Mouse (Mus musculus): ENCODE results near the gene Agap3. TPM values are rescaled to one million over a fixed set of nuclear protein-coding genes. Genes with fewer than 3 reads are reported as not detected.
A peak's percentile ranks its signal among the peaks of the same experiment; 100 is the strongest.

Agap3 gene
- polyA plus RNA-seq, 1 experiment from 2014 or later, result 18.6 TPM

DNA sequence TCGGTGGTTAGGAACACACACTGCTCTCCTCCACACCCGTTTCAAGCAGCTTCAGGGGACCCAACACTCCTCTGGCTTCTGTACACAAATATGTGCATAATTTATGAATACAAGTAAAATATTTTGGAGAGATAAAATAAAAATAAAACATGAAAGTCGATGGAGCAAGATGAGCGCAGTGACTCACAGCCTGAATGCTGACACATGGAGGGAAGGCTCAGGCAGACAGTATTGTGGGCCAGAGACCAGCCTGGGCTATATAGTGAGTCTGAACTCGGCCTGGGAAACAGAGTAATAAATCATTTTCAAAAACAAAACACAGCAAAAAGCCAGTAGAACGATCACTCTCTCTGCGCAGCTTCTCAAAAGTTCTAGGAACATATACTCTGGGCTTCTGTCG lies 69.4 kb downstream of the Agap3 start:
- no peak for ATAC-seq (ENCODE audit: low read depth)
- Histone ChIP-seq H3K27me3 (ENCODE audit: control insufficient read depth, insufficient read depth, low read depth, low read length) (peaks cover 56% of the 10 kb centered on the region), H3K9me3 (ENCODE audit: control insufficient read depth, low read length) (no peaks in the 10 kb centered on the region), H3K27ac (ENCODE audit: low read length) (no peak overlapping the region), H3K36me3 (ENCODE audit: control insufficient read depth, insufficient read depth, low read length) (no peaks in the 10 kb centered on the region), H3K9ac (ENCODE audit: low read length) (no peak overlapping the region), H3K4me3 (ENCODE audit: low read length) (no peak overlapping the region), H3K4me1 (replicated peaks; ENCODE audit: control insufficient read depth, insufficient read depth, low read length) (peaks cover 4% of the 10 kb centered on the region), H3K4me2 (ENCODE audit: low read depth, low read length) (no peak overlapping the region)
- WGBS, result 53% methylated on average over 8 of the region's 8 CpGs

DNA sequence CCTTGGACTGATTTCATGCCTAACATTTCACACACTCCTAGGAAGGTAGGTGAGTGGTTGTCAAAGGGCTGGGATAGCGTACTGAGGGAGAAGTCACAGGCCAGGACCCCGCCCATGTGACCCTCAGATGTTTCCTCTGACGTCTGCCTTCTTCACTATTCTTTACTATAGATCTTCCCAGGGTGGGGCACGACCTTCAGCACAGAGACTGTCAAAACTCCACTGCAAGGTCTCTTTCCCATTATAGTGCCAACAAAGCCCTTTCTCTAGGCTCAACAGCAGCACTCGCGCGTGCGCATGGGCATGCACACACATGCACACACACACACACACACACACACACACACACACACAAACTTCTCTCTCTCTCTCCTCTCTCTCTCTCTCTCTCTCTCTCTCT lies 71.8 kb downstream of the Agap3 start:
- H3K4me3 ChIP-seq (ENCODE audit: low read length), result no peak overlapping the region
- peaks cover 78% of the 10 kb centered on the region for H3K27me3 ChIP-seq (ENCODE audit: control insufficient read depth, insufficient read depth, low read depth, low read length)
- H3K9ac ChIP-seq (ENCODE audit: low read length), result no peak overlapping the region
- no peak overlapping the region for H3K4me2 ChIP-seq (ENCODE audit: low read depth, low read length)
- no peaks in the 10 kb centered on the region for H3K36me3 ChIP-seq (ENCODE audit: control insufficient read depth, insufficient read depth, low read length)
- no peaks in the 10 kb centered on the region for H3K9me3 ChIP-seq (ENCODE audit: control insufficient read depth, low read length)
- peaks cover 12% of the 10 kb centered on the region for H3K4me1 ChIP-seq (replicated peaks; ENCODE audit: control insufficient read depth, insufficient read depth, low read length)
- 55% methylated on average over 8 of the region's 8 CpGs for WGBS
- H3K27ac ChIP-seq (ENCODE audit: low read length), result no peak overlapping the region
- no peak for ATAC-seq (ENCODE audit: low read depth)

DNA sequence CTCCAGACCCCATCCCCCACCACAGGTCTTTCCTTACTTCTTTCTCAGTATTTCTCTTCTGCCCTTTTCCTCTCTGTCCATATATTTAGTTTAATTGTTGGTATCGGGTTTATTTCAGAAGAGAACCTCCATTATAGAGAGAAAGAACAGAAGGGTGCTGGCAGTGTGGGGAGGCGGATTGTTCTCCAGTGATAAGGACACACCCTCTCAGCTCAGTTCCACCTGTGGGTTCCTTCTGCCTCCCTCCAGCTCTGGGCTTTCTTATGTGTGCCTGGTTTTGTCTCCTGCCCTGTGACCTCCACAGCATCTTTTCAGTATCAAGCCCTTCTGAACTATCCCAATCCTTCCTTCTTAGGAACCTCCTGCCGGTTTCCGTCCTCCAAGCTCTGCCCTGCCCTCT lies 72.5 kb downstream of the Agap3 start:
- Histone ChIP-seq H3K4me1 (replicated peaks; ENCODE audit: control insufficient read depth, insufficient read depth, low read length) (peaks cover 12% of the 10 kb centered on the region), H3K27ac (ENCODE audit: low read length) (no peak overlapping the region), H3K9ac (ENCODE audit: low read length) (no peak overlapping the region), H3K36me3 (ENCODE audit: control insufficient read depth, insufficient read depth, low read length) (no peaks in the 10 kb centered on the region), H3K4me2 (ENCODE audit: low read depth, low read length) (no peak overlapping the region), H3K27me3 (ENCODE audit: control insufficient read depth, insufficient read depth, low read depth, low read length) (peaks cover 85% of the 10 kb centered on the region), H3K9me3 (ENCODE audit: control insufficient read depth, low read length) (no peaks in the 10 kb centered on the region), H3K4me3 (ENCODE audit: low read length) (no peak overlapping the region)
- 14% methylated on average over 4 of the region's 4 CpGs for WGBS
- no peak for ATAC-seq (ENCODE audit: low read depth)

DNA sequence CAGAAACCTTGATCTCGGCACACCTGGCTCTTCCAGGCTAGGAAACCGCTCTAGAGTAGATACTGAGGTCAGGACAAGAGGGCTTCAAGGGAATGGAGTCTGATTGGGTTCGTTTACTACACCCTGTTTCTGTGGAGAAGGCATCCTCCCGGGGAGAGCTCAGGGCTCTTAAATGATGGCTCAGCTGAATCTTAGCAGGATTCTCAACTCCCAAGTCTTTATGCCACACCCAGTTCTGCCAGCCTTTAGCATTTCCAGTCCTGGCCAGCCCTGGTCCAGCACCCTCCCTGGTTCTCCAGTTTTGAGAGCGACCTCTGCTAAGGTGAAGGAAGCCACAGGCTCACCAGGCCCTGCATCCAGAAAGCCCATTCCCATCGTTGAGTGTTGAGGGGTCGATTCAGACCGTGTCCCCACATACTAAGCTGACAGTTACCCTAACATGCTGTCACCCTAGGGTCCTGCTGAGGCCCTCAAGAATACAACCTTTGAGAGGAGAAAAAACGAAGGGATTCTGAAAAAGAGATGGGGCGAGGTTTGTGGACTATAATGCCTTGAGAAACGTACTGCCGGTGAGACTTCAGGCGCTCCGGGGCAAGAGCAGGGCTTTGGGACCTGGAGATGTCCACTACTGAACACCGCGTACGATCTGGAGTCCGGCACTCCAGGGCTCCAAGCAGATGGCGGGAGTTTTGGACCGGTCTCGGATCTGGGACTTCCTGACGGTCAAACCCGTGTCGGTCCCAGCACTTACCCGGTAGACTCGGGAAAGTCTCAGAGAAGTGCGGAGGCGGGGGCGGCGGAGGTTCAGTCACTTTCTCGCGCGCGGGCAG lies 73.6 kb downstream of the Agap3 start:
- Histone ChIP-seq H3K4me3 (ENCODE audit: low read length) (peak overlapping the region; percentile 46), H3K27me3 (ENCODE audit: control insufficient read depth, insufficient read depth, low read depth, low read length) (peaks cover 87% of the 10 kb centered on the region), H3K9me3 (ENCODE audit: control insufficient read depth, low read length) (no peaks in the 10 kb centered on the region), H3K4me1 (replicated peaks; ENCODE audit: control insufficient read depth, insufficient read depth, low read length) (peaks cover 12% of the 10 kb centered on the region), H3K9ac (ENCODE audit: low read length) (no peak overlapping the region), H3K36me3 (ENCODE audit: control insufficient read depth, insufficient read depth, low read length) (no peaks in the 10 kb centered on the region), H3K27ac (ENCODE audit: low read length) (no peak overlapping the region), H3K4me2 (ENCODE audit: low read depth, low read length) (peak overlapping the region; percentile 82)
- WGBS, result 3% methylated on average over 34 of the region's 34 CpGs
- ATAC-seq (ENCODE audit: low read depth), result no peak

DNA sequence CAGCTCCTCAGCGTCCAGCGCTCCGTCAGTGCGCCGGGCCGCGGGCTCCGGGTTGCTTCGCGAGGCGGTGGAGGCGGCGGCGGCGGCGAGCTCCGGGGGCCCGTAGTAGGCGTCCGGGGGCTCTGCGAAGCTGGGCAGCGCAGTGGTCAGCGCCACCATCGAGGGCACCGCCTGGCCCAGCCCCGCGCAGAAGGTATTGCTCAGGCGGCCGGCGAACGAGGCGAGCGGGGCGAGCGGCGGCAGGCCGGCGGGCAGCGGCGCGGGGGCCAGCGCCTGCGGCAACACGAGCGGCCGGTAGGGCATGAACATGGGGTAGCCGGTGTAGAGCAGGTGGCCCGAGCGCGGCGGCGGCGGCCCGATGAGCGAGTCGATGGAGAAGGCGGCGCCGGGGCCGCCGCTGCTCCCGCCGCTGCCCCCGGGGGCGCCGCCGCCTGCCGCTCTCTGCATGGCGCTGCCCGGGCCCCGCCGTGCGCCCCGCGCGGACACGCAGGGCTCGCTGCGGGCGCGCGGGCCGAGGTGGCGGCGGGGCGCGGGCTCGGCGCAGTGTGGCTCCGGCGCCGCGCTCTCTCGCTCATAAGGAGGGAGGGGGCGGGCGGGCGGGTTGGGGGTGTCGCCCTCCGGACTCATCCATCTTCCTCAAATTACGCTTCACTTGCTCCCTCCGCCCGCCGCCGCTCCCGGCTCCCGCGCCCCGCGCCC lies 74.4 kb downstream of the Agap3 start:
- Histone ChIP-seq H3K4me2 (ENCODE audit: low read depth, low read length) (peak overlapping the region; percentile 82), H3K27ac (ENCODE audit: low read length) (no peak overlapping the region), H3K36me3 (ENCODE audit: control insufficient read depth, insufficient read depth, low read length) (no peaks in the 10 kb centered on the region), H3K4me1 (replicated peaks; ENCODE audit: control insufficient read depth, insufficient read depth, low read length) (peaks cover 12% of the 10 kb centered on the region), H3K4me3 (ENCODE audit: low read length) (peak overlapping the region; percentile 46), H3K27me3 (ENCODE audit: control insufficient read depth, insufficient read depth, low read depth, low read length) (peaks cover 89% of the 10 kb centered on the region), H3K9ac (ENCODE audit: low read length) (peak overlapping the region; percentile 26; the same call in 1 of the 2 replicates), H3K9me3 (ENCODE audit: control insufficient read depth, low read length) (no peaks in the 10 kb centered on the region)
- WGBS, result 0% methylated on average over 49 of the region's 109 CpGs
- peak; percentile 37; the same call in 1 of the 2 replicates for ATAC-seq (ENCODE audit: low read depth)

DNA sequence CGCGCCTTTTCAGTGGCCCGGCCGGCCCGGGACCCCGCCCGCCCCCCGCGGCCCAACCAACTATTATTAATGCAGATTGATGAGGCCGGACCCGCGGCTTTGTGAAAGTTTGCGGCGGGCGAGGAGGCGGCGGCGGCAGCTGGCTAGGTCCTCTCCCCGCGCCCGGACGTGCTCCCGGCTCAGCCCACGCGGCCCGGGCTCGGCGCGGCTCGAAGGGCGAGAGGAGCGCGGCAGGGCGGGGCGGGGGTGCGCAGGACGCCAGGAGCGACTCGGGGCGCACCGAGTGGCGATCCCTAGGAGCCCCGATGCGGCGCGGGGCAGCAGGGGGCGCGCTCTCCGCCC lies 74.9 kb downstream of the Agap3 start, which contains the start of gene Gbx1:
Gene Gbx1 (minus strand): TSS at position 314 of the 342 bp plus-strand sequence.
- WGBS, result under 1% methylated on average over 43 of the region's 49 CpGs
- H3K4me2 ChIP-seq (ENCODE audit: low read depth, low read length), result peak within 1 kb of the TSS; percentile 82

DNA sequence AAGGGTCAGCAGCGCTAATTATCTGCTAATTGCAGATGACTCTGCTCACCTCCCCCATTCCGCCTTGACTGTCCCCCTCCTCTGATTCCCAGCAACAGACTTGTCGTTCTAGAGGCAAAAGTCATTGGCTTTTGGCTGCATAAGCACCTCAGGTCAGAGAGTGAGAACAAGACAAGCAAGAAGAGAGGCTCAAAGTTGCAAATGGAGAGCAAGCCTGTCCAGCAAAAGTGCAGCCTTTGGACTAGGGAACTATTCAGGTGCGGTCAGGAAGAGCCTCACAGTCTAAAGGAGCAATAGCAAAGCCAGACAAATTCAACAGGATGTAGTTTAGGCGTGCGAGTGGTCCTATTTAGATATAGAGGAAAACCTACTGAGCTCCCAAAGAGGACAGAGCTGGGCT lies 75.8 kb downstream of the Agap3 start:
- H3K9me3 ChIP-seq (ENCODE audit: control insufficient read depth, low read length), result no peaks in the 10 kb centered on the region
- peaks cover 79% of the 10 kb centered on the region for H3K27me3 ChIP-seq (ENCODE audit: control insufficient read depth, insufficient read depth, low read depth, low read length)
- H3K9ac ChIP-seq (ENCODE audit: low read length), result no peak overlapping the region
- H3K4me2 ChIP-seq (ENCODE audit: low read depth, low read length), result no peak overlapping the region
- 17% methylated on average over 6 of the region's 6 CpGs for WGBS
- no peak overlapping the region for H3K27ac ChIP-seq (ENCODE audit: low read length)
- peaks cover 12% of the 10 kb centered on the region for H3K4me1 ChIP-seq (replicated peaks; ENCODE audit: control insufficient read depth, insufficient read depth, low read length)
- no peak overlapping the region for H3K4me3 ChIP-seq (ENCODE audit: low read length)
- ATAC-seq (ENCODE audit: low read depth), result no peak
- no peaks in the 10 kb centered on the region for H3K36me3 ChIP-seq (ENCODE audit: control insufficient read depth, insufficient read depth, low read length)

More for the DNA sequence above, 74.9 kb downstream of the Agap3 start, which contains the start of gene Gbx1:
- H3K27me3 ChIP-seq (ENCODE audit: control insufficient read depth, insufficient read depth, low read depth, low read length), result peaks cover 88% of the 10 kb centered on the region
- peaks cover 12% of the 10 kb centered on the region for H3K4me1 ChIP-seq (replicated peaks; ENCODE audit: control insufficient read depth, insufficient read depth, low read length)
- H3K27ac ChIP-seq (ENCODE audit: low read length), result no peak within 1 kb of the TSS
- peak within 1 kb of the TSS; percentile 46 for H3K4me3 ChIP-seq (ENCODE audit: low read length)
- no peaks in the 10 kb centered on the region for H3K9me3 ChIP-seq (ENCODE audit: control insufficient read depth, low read length)
- H3K36me3 ChIP-seq (ENCODE audit: control insufficient read depth, insufficient read depth, low read length), result no peaks in the 10 kb centered on the region
- peak; percentile 56 for ATAC-seq (ENCODE audit: low read depth)
- peak within 1 kb of the TSS; percentile 26; the same call in 1 of the 2 replicates for H3K9ac ChIP-seq (ENCODE audit: low read length)

DNA sequence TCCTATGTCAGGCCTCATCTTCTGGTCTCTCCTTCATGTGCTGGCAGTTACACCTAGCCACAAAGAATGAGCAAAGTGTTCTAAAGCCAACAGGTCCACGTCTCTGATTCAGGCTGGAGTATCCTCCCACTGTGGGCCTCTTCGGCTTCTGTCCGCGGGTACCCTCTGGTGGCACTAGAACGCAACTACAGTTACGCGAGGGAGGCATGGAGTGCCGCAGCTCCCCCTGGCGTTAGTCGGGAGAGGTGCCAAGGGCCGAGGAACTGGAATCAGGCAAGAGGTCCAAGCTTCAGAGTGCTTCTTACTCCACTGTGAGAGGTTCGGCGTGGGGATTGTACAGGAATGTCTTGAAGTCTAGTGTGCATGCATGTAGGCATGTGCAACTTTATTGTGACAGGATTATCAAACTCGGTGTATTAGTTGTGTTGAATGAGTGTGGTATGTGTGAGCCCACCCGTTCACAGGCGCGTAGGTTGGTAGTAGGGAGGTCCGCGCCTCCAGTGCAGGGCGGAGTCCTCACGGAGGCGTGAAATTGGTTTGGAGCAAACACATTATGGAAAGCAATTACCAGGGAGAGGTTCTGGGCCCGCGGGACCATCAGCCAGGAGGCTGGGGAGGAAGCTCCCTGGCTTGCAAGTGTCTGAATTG lies 78.2 kb downstream of the Agap3 start:
- ATAC-seq (ENCODE audit: low read depth), result peak; percentile 62
- H3K4me2 ChIP-seq (ENCODE audit: low read depth, low read length), result no peak overlapping the region
- H3K36me3 ChIP-seq (ENCODE audit: control insufficient read depth, insufficient read depth, low read length), result no peaks in the 10 kb centered on the region
- no peaks in the 10 kb centered on the region for H3K9me3 ChIP-seq (ENCODE audit: control insufficient read depth, low read length)
- H3K27me3 ChIP-seq (ENCODE audit: control insufficient read depth, insufficient read depth, low read depth, low read length), result peaks cover 55% of the 10 kb centered on the region
- H3K4me3 ChIP-seq (ENCODE audit: low read length), result no peak overlapping the region
- 18% methylated on average over 24 of the region's 24 CpGs for WGBS
- H3K27ac ChIP-seq (ENCODE audit: low read length), result no peak overlapping the region
- peaks cover 12% of the 10 kb centered on the region for H3K4me1 ChIP-seq (replicated peaks; ENCODE audit: control insufficient read depth, insufficient read depth, low read length)
- no peak overlapping the region for H3K9ac ChIP-seq (ENCODE audit: low read length)

DNA sequence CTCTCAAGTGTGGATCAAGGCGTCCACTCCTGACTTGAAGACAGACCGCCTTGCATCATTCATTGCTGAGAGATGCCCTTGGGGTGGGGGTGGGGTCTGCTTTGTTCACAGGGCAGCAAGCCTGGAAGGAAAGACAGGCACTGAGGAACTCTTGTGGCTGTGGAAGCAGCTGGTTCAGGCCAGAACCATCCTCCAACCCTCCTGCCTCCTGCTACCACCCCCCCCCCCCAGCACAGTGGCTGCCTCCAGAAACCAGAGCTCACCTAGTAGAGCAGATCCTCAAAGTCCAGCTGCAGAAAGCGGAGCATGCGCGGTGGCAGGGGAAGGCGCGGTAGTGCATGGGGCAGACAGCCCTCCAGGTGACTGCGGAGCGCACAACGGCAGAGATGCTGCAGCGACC lies 81.4 kb downstream of the Agap3 start:
- Histone ChIP-seq H3K27me3 (ENCODE audit: control insufficient read depth, insufficient read depth, low read depth, low read length) (peaks cover 26% of the 10 kb centered on the region), H3K4me1 (replicated peaks; ENCODE audit: control insufficient read depth, insufficient read depth, low read length) (no peaks in the 10 kb centered on the region), H3K9ac (ENCODE audit: low read length) (no peak overlapping the region), H3K4me2 (ENCODE audit: low read depth, low read length) (no peak overlapping the region), H3K36me3 (ENCODE audit: control insufficient read depth, insufficient read depth, low read length) (no peaks in the 10 kb centered on the region), H3K27ac (ENCODE audit: low read length) (no peak overlapping the region), H3K4me3 (ENCODE audit: low read length) (no peak overlapping the region), H3K9me3 (ENCODE audit: control insufficient read depth, low read length) (no peaks in the 10 kb centered on the region)
- WGBS, result 50% methylated on average over 11 of the region's 11 CpGs
- ATAC-seq (ENCODE audit: low read depth), result no peak
